Mouse (Mus musculus): ENCODE data around the gene Olfr1396. TPM values are rescaled to one million over a fixed set of nuclear protein-coding genes. Genes with fewer than 3 reads are reported as not detected.

Olfr1396 gene
- polyA plus RNA-seq, 1 experiment = not detected

- Histone ChIP-seq H3ac (ENCODE audit: control insufficient read depth, insufficient read length, low read depth) (no peak overlapping the region), H3K79me2 (ENCODE audit: control insufficient read depth, insufficient read depth) (no peaks in the 10 kb centered on the region), H3K79me3 (ENCODE audit: low read depth) (no peaks in the 10 kb centered on the region), H3K27me3 (ENCODE audit: control insufficient read depth, insufficient read depth, insufficient read length) (no peaks in the 10 kb centered on the region), H3K4me3 (ENCODE audit: insufficient read depth, poor library complexity, severe bottlenecking) (no peak overlapping the region), H3K36me3 (ENCODE audit: control insufficient read depth, insufficient read depth) (no peaks in the 10 kb centered on the region)
- TF ChIP-seq CEBPB (IDR thresholded peaks at IDR 0.05; ENCODE audit: low read depth) = no peak
- TF ChIP-seq MYOD1 (IDR thresholded peaks at IDR 0.05; ENCODE audit: control insufficient read depth, insufficient read length, low read depth) = no peak
- TF ChIP-seq USF1 (IDR thresholded peaks at IDR 0.05; ENCODE audit: low read depth) = no peak
- no peak for TF ChIP-seq FOSL1 (IDR thresholded peaks at IDR 0.05; ENCODE audit: insufficient read depth, low read length, poor library complexity, severe bottlenecking)
- no peak for TF ChIP-seq MYOG (IDR thresholded peaks at IDR 0.05; ENCODE audit: control insufficient read depth, extremely low read depth, insufficient read length)
- no peak for TF ChIP-seq CTCF (IDR thresholded peaks at IDR 0.05; ENCODE audit: control insufficient read depth, insufficient read depth, insufficient read length)
- TF ChIP-seq MAX (IDR thresholded peaks at IDR 0.05) = no peak
Observed at GRCm38 (mm10) chr11:49084385-49084784, 30.3 kb downstream of the Olfr1396 start.

GRCm38 (mm10) chr11:49083808-49084207 is 30.9 kb downstream of the Olfr1396 start:
- no peak overlapping the region for H3K4me3 ChIP-seq (ENCODE audit: insufficient read depth, poor library complexity, severe bottlenecking)
- no peak for TF ChIP-seq MYOG (IDR thresholded peaks at IDR 0.05; ENCODE audit: control insufficient read depth, extremely low read depth, insufficient read length)
- no peak for TF ChIP-seq MYOD1 (IDR thresholded peaks at IDR 0.05; ENCODE audit: control insufficient read depth, insufficient read length, low read depth)
- TF ChIP-seq CEBPB (IDR thresholded peaks at IDR 0.05; ENCODE audit: low read depth) = no peak
- H3K79me3 ChIP-seq (ENCODE audit: low read depth) = no peaks in the 10 kb centered on the region
- no peaks in the 10 kb centered on the region for H3K79me2 ChIP-seq (ENCODE audit: control insufficient read depth, insufficient read depth)
- H3K27me3 ChIP-seq (ENCODE audit: control insufficient read depth, insufficient read depth, insufficient read length) = no peaks in the 10 kb centered on the region
- no peaks in the 10 kb centered on the region for H3K36me3 ChIP-seq (ENCODE audit: control insufficient read depth, insufficient read depth)
- H3ac ChIP-seq (ENCODE audit: control insufficient read depth, insufficient read length, low read depth) = no peak overlapping the region

- no peaks in the 10 kb centered on the region for H3K36me3 ChIP-seq (ENCODE audit: control insufficient read depth, insufficient read depth)
- TF ChIP-seq MAX (IDR thresholded peaks at IDR 0.05) (no peak), MYOD1 (IDR thresholded peaks at IDR 0.05; ENCODE audit: control insufficient read depth, insufficient read length, low read depth) (no peak), CEBPB (IDR thresholded peaks at IDR 0.05; ENCODE audit: low read depth) (no peak), USF1 (IDR thresholded peaks at IDR 0.05; ENCODE audit: low read depth) (no peak), FOSL1 (IDR thresholded peaks at IDR 0.05; ENCODE audit: insufficient read depth, low read length, poor library complexity, severe bottlenecking) (no peak), CTCF (IDR thresholded peaks at IDR 0.05; ENCODE audit: control insufficient read depth, insufficient read depth, insufficient read length) (no peak)
- no peaks in the 10 kb centered on the region for H3K27me3 ChIP-seq (ENCODE audit: control insufficient read depth, insufficient read depth, insufficient read length)
- H3K4me3 ChIP-seq (ENCODE audit: insufficient read depth, poor library complexity, severe bottlenecking) = no peak overlapping the region
- H3ac ChIP-seq (ENCODE audit: control insufficient read depth, insufficient read length, low read depth) = no peak overlapping the region
- no peaks in the 10 kb centered on the region for H3K79me2 ChIP-seq (ENCODE audit: control insufficient read depth, insufficient read depth)
- no peaks in the 10 kb centered on the region for H3K79me3 ChIP-seq (ENCODE audit: low read depth)
Observed at GRCm38 (mm10) chr11:49083146-49083545, 31.5 kb downstream of the Olfr1396 start.

GRCm38 (mm10) chr11:49081886-49082285 is 32.8 kb downstream of the Olfr1396 start:
- Histone ChIP-seq H3K36me3 (ENCODE audit: control insufficient read depth, insufficient read depth) (no peaks in the 10 kb centered on the region), H3K79me2 (ENCODE audit: control insufficient read depth, insufficient read depth) (no peaks in the 10 kb centered on the region), H3K27me3 (ENCODE audit: control insufficient read depth, insufficient read depth, insufficient read length) (no peaks in the 10 kb centered on the region), H3K79me3 (ENCODE audit: low read depth) (no peaks in the 10 kb centered on the region), H3K4me3 (ENCODE audit: insufficient read depth, poor library complexity, severe bottlenecking) (no peak overlapping the region), H3ac (ENCODE audit: control insufficient read depth, insufficient read length, low read depth) (no peak overlapping the region)
- no peak for TF ChIP-seq CTCF (IDR thresholded peaks at IDR 0.05; ENCODE audit: control insufficient read depth, insufficient read depth, insufficient read length)
- no peak for TF ChIP-seq MYOG (IDR thresholded peaks at IDR 0.05; ENCODE audit: control insufficient read depth, extremely low read depth, insufficient read length)
- no peak for TF ChIP-seq CEBPB (IDR thresholded peaks at IDR 0.05; ENCODE audit: low read depth)
- no peak for TF ChIP-seq MYOD1 (IDR thresholded peaks at IDR 0.05; ENCODE audit: control insufficient read depth, insufficient read length, low read depth)
- TF ChIP-seq MAX (IDR thresholded peaks at IDR 0.05) = no peak
- no peak for TF ChIP-seq USF1 (IDR thresholded peaks at IDR 0.05; ENCODE audit: low read depth)
- TF ChIP-seq FOSL1 (IDR thresholded peaks at IDR 0.05; ENCODE audit: insufficient read depth, low read length, poor library complexity, severe bottlenecking) = no peak

GRCm38 (mm10) chr11:49081356-49081755 is 33.3 kb downstream of the Olfr1396 start:
- no peak overlapping the region for H3ac ChIP-seq (ENCODE audit: control insufficient read depth, insufficient read length, low read depth)
- no peaks in the 10 kb centered on the region for H3K79me2 ChIP-seq (ENCODE audit: control insufficient read depth, insufficient read depth)
- no peak overlapping the region for H3K4me3 ChIP-seq (ENCODE audit: insufficient read depth, poor library complexity, severe bottlenecking)
- no peaks in the 10 kb centered on the region for H3K79me3 ChIP-seq (ENCODE audit: low read depth)
- no peak for TF ChIP-seq USF1 (IDR thresholded peaks at IDR 0.05; ENCODE audit: low read depth)
- TF ChIP-seq MYOG (IDR thresholded peaks at IDR 0.05; ENCODE audit: control insufficient read depth, extremely low read depth, insufficient read length) = no peak
- TF ChIP-seq CTCF (IDR thresholded peaks at IDR 0.05; ENCODE audit: control insufficient read depth, insufficient read depth, insufficient read length) = no peak
- TF ChIP-seq MYOD1 (IDR thresholded peaks at IDR 0.05; ENCODE audit: control insufficient read depth, insufficient read length, low read depth) = no peak
- no peak for TF ChIP-seq FOSL1 (IDR thresholded peaks at IDR 0.05; ENCODE audit: insufficient read depth, low read length, poor library complexity, severe bottlenecking)
- no peak for TF ChIP-seq MAX (IDR thresholded peaks at IDR 0.05)
- TF ChIP-seq CEBPB (IDR thresholded peaks at IDR 0.05; ENCODE audit: low read depth) = no peak
- H3K27me3 ChIP-seq (ENCODE audit: control insufficient read depth, insufficient read depth, insufficient read length) = no peaks in the 10 kb centered on the region
- H3K36me3 ChIP-seq (ENCODE audit: control insufficient read depth, insufficient read depth) = no peaks in the 10 kb centered on the region

GRCm38 (mm10) chr11:49080636-49081035 is 34.0 kb downstream of the Olfr1396 start:
- no peaks in the 10 kb centered on the region for H3K36me3 ChIP-seq (ENCODE audit: control insufficient read depth, insufficient read depth)
- no peaks in the 10 kb centered on the region for H3K79me2 ChIP-seq (ENCODE audit: control insufficient read depth, insufficient read depth)
- TF ChIP-seq MYOD1 (IDR thresholded peaks at IDR 0.05; ENCODE audit: control insufficient read depth, insufficient read length, low read depth) (no peak), USF1 (IDR thresholded peaks at IDR 0.05; ENCODE audit: low read depth) (no peak), CEBPB (IDR thresholded peaks at IDR 0.05; ENCODE audit: low read depth) (no peak), FOSL1 (IDR thresholded peaks at IDR 0.05; ENCODE audit: insufficient read depth, low read length, poor library complexity, severe bottlenecking) (no peak), MYOG (IDR thresholded peaks at IDR 0.05; ENCODE audit: control insufficient read depth, extremely low read depth, insufficient read length) (no peak), CTCF (IDR thresholded peaks at IDR 0.05; ENCODE audit: control insufficient read depth, insufficient read depth, insufficient read length) (no peak), MAX (IDR thresholded peaks at IDR 0.05) (no peak)
- H3K4me3 ChIP-seq (ENCODE audit: insufficient read depth, poor library complexity, severe bottlenecking) = no peak overlapping the region
- H3K27me3 ChIP-seq (ENCODE audit: control insufficient read depth, insufficient read depth, insufficient read length) = no peaks in the 10 kb centered on the region
- no peak overlapping the region for H3ac ChIP-seq (ENCODE audit: control insufficient read depth, insufficient read length, low read depth)
- no peaks in the 10 kb centered on the region for H3K79me3 ChIP-seq (ENCODE audit: low read depth)
